Mouse (Mus musculus) embryonic facial prominence, embryonic 10.5 days (tissue): ENCODE data around the gene Sde2. TPM values are rescaled to one million over a fixed set of nuclear protein-coding genes. Genes with fewer than 3 reads are reported as not detected.

ENCODE experiments used
- DNase-seq: peaks from one replicate; pipeline ENCODE4 v3.0.0-alpha.2; 2017; ENCODE audit warnings: low spot score
- H3K27ac ChIP-seq: fragments of 300-500 bp; sonication (generic); replicated peaks from 2 replicates; pipeline ENCODE4 v1.5.1; 2016; ENCODE audit warnings: mild to moderate bottlenecking
- H3K27me3 ChIP-seq: fragments of 300-500 bp; sonication (generic); replicated peaks from 2 replicates; pipeline ENCODE4 v1.6.1; 2016; ENCODE audit warnings: low read depth, mild to moderate bottlenecking; ENCODE audit not compliant: poor library complexity, severe bottlenecking
- H3K36me3 ChIP-seq: fragments of 300-500 bp; sonication (generic); replicated peaks from 2 replicates; pipeline ENCODE4 v1.6.1; 2016; ENCODE audit warnings: mild to moderate bottlenecking, moderate library complexity
- H3K4me1 ChIP-seq: fragments of 300-500 bp; sonication (generic); 2 replicates; pipeline ENCODE4 v1.6.1; 2016
- H3K4me3 ChIP-seq: fragments of 300-500 bp; sonication (generic); 2 replicates; pipeline ENCODE4 v1.5.1; 2016; ENCODE audit warnings: mild to moderate bottlenecking, moderate library complexity
- H3K9me3 ChIP-seq: fragments of 300-500 bp; sonication (generic); 2 replicates; pipeline ENCODE4 v1.6.1; 2016; ENCODE audit warnings: mild to moderate bottlenecking
- whole genome bisulfite sequencing: fragments of 180-500 bp; shearing (Covaris S2); methylation state at CpG from one replicate; pipeline ENCODE4 v1.1.7; 2016; 5-methylcytosine and 5-hydroxymethylcytosine counted together
- polyA plus RNA-seq: library from polyadenylated mRNA; unstranded; fragments of >200 nt; fragmentation: Nextera tagmentation; extraction: Ambion mirVana; gene quantifications from 2 replicates; pipeline ENCODE4 v1.2.1, GENCODE M21; 2016

The Sde2 gene
- polyA plus RNA-seq, 1 experiment from 2014 or later: 46.8 TPM

- no peaks in the 10 kb centered on the region for H3K36me3 ChIP-seq
- H3K27ac ChIP-seq: no peak overlapping the region
- no peak for DNase-seq
- no peak overlapping the region for H3K4me3 ChIP-seq
- no peaks in the 10 kb centered on the region for H3K27me3 ChIP-seq
- H3K9me3 ChIP-seq: no peaks in the 10 kb centered on the region
- 74% methylated on average over 8 of the region's 8 CpGs for WGBS
- H3K4me1 ChIP-seq: peaks cover 5% of the 10 kb centered on the region
These were observed 11.6 kb upstream of the Sde2 start for GRCm38 (mm10) chr1:180839201-180839910.

GRCm38 (mm10) chr1:180841561-180842300 is 9.2 kb upstream of the Sde2 start:
- Histone ChIP-seq H3K27me3 (no peaks in the 10 kb centered on the region), H3K27ac (no peak overlapping the region), H3K9me3 (no peaks in the 10 kb centered on the region), H3K36me3 (no peaks in the 10 kb centered on the region), H3K4me3 (no peak overlapping the region), H3K4me1 (peaks cover 5% of the 10 kb centered on the region)
- no peak for DNase-seq
- WGBS: 85% methylated on average over 8 of the region's 8 CpGs

GRCm38 (mm10) chr1:180848114-180848510 is 2.8 kb upstream of the Sde2 start:
- 0 out of 2 replicates have a peak, but pooled peaks cover 5% of the 10 kb centered on the region for H3K36me3 ChIP-seq
- WGBS: 2% methylated on average over 9 of the region's 9 CpGs
- peak overlapping the region; percentile 48 for H3K4me3 ChIP-seq
- no peaks in the 10 kb centered on the region for H3K9me3 ChIP-seq
- H3K27me3 ChIP-seq: no peaks in the 10 kb centered on the region
- peak overlapping the region; percentile 96 for H3K27ac ChIP-seq
- peaks cover 42% of the 10 kb centered on the region for H3K4me1 ChIP-seq
- peak; percentile 73 for DNase-seq

GRCm38 (mm10) chr1:180848511-180849241 is 2.3 kb upstream of the Sde2 start:
- 24% methylated on average over 11 of the region's 11 CpGs for WGBS
- H3K4me1 ChIP-seq: peaks cover 42% of the 10 kb centered on the region
- H3K27ac ChIP-seq: peak overlapping the region; percentile 96
- peak overlapping the region; percentile 48 for H3K4me3 ChIP-seq
- H3K9me3 ChIP-seq: no peaks in the 10 kb centered on the region
- H3K27me3 ChIP-seq: no peaks in the 10 kb centered on the region
- 0 out of 2 replicates have a peak, but pooled peaks cover 5% of the 10 kb centered on the region for H3K36me3 ChIP-seq
- peak; percentile 31 for DNase-seq

GRCm38 (mm10) chr1:180849701-180850301 is 1.1 kb upstream of the Sde2 start:
- Histone ChIP-seq H3K27ac (peak overlapping the region; percentile 96), H3K9me3 (no peaks in the 10 kb centered on the region), H3K4me1 (peaks cover 42% of the 10 kb centered on the region), H3K36me3 (peaks cover 7% of the 10 kb centered on the region), H3K4me3 (peak overlapping the region; percentile 79), H3K27me3 (no peaks in the 10 kb centered on the region)
- whole genome bisulfite sequencing: 44% methylated on average over 11 of the region's 11 CpGs
- DNase-seq: peak; percentile 33

- H3K27me3 ChIP-seq: no peaks in the 10 kb centered on the region
- no peak overlapping the region for H3K4me3 ChIP-seq
- H3K27ac ChIP-seq: no peak overlapping the region
- H3K9me3 ChIP-seq: no peaks in the 10 kb centered on the region
- DNase-seq: no peak
- H3K4me1 ChIP-seq: no peaks in the 10 kb centered on the region
- peaks cover 91% of the 10 kb centered on the region for H3K36me3 ChIP-seq
These were observed 7.8 kb downstream of the Sde2 start for GRCm38 (mm10) chr1:180858763-180859162.

- Histone ChIP-seq H3K4me1 (no peaks in the 10 kb centered on the region), H3K4me3 (no peak overlapping the region), H3K27ac (no peak overlapping the region), H3K9me3 (no peaks in the 10 kb centered on the region), H3K27me3 (no peaks in the 10 kb centered on the region), H3K36me3 (peaks cover 98% of the 10 kb centered on the region)
- 90% methylated on average over 6 of the region's 6 CpGs for whole genome bisulfite sequencing
- DNase-seq: no peak
These were observed 9.1 kb downstream of the Sde2 start for GRCm38 (mm10) chr1:180860030-180860429.

- DNase-seq: no peak
- H3K36me3 ChIP-seq: peaks cover 98% of the 10 kb centered on the region
- no peak overlapping the region for H3K27ac ChIP-seq
- no peaks in the 10 kb centered on the region for H3K27me3 ChIP-seq
- no peak overlapping the region for H3K4me3 ChIP-seq
- H3K9me3 ChIP-seq: no peaks in the 10 kb centered on the region
- 45% methylated on average over 1 of the region's 1 CpGs for WGBS
- H3K4me1 ChIP-seq: no peaks in the 10 kb centered on the region
These were observed 12.7 kb downstream of the Sde2 start for GRCm38 (mm10) chr1:180863606-180864005.

- peaks cover 75% of the 10 kb centered on the region for H3K36me3 ChIP-seq
These were observed 15.1 kb downstream of the Sde2 start for GRCm38 (mm10) chr1:180866001-180866400.

GRCm38 (mm10) chr1:180870122-180870650 is 19.3 kb downstream of the Sde2 start:
- Histone ChIP-seq H3K4me3 (no peak overlapping the region), H3K27me3 (no peaks in the 10 kb centered on the region), H3K36me3 (peaks cover 35% of the 10 kb centered on the region), H3K27ac (no peak overlapping the region), H3K4me1 (no peaks in the 10 kb centered on the region), H3K9me3 (no peaks in the 10 kb centered on the region)
- WGBS: 76% methylated on average over 13 of the region's 13 CpGs
- DNase-seq: no peak

More at GRCm38 (mm10) chr1:180866001-180866400, 15.1 kb downstream of the Sde2 start:
- Histone ChIP-seq H3K4me1 (no peaks in the 10 kb centered on the region), H3K4me3 (no peak overlapping the region), H3K27me3 (no peaks in the 10 kb centered on the region), H3K9me3 (no peaks in the 10 kb centered on the region), H3K27ac (no peak overlapping the region)
- DNase-seq: no peak
- whole genome bisulfite sequencing: 93% methylated on average over 7 of the region's 7 CpGs

- H3K4me1 ChIP-seq: no peaks in the 10 kb centered on the region
- WGBS: 20% methylated on average over 9 of the region's 9 CpGs
- H3K27ac ChIP-seq: no peak overlapping the region
- no peaks in the 10 kb centered on the region for H3K36me3 ChIP-seq
- no peaks in the 10 kb centered on the region for H3K27me3 ChIP-seq
- H3K4me3 ChIP-seq: no peak overlapping the region
- peak; percentile 71 for DNase-seq
- H3K9me3 ChIP-seq: no peaks in the 10 kb centered on the region
These were observed 23.0 kb downstream of the Sde2 start for GRCm38 (mm10) chr1:180873861-180874484.

- H3K4me1 ChIP-seq: no peaks in the 10 kb centered on the region
- DNase-seq: no peak
- no peaks in the 10 kb centered on the region for H3K36me3 ChIP-seq
- H3K27me3 ChIP-seq: no peaks in the 10 kb centered on the region
- no peaks in the 10 kb centered on the region for H3K9me3 ChIP-seq
- H3K4me3 ChIP-seq: no peak overlapping the region
- 81% methylated on average over 2 of the region's 2 CpGs for WGBS
- H3K27ac ChIP-seq: no peak overlapping the region
These were observed 23.7 kb downstream of the Sde2 start for GRCm38 (mm10) chr1:180874615-180875014.
